Mouse (Mus musculus) heart, embryonic 11.5 days (tissue): ENCODE data around the gene Rpl18. TPM values are rescaled to one million over a fixed set of nuclear protein-coding genes. Genes with fewer than 3 reads are reported as not detected.
A peak's percentile ranks its signal among the peaks of the same experiment; 100 is the strongest.

ENCODE experiments used
- ATAC-seq: fragments of 200-750 bp; cut with Nextera tagmentation; replicated peaks from 2 replicates; pipeline ENCODE4 v1.8.0; 2017; ENCODE audit warnings: moderate library complexity; ENCODE audit not compliant: insufficient number of reproducible peaks, low FRiP score, low TSS enrichment
- H3K27ac ChIP-seq: fragments of 300-500 bp; sonication (generic); 2 replicates; pipeline ENCODE4 v1.5.1; 2014; ENCODE audit warnings: mild to moderate bottlenecking, low read depth, low read length
- H3K27me3 ChIP-seq: fragments of 300-500 bp; sonication (generic); 2 replicates; pipeline ENCODE4 v1.6.1; 2014; ENCODE audit warnings: mild to moderate bottlenecking, low read length, mixed read lengths; ENCODE audit not compliant: control insufficient read depth, insufficient read depth
- H3K36me3 ChIP-seq: fragments of 300-500 bp; sonication (generic); 2 replicates; pipeline ENCODE4 v1.6.1; 2014; ENCODE audit warnings: mild to moderate bottlenecking, low read length, moderate library complexity, mixed read lengths; ENCODE audit not compliant: control insufficient read depth, insufficient read depth
- H3K4me1 ChIP-seq: fragments of 300-500 bp; sonication (generic); 2 replicates; pipeline ENCODE4 v1.6.1; 2014; ENCODE audit warnings: low read length; ENCODE audit not compliant: control insufficient read depth, insufficient read depth
- H3K4me2 ChIP-seq: fragments of 300-500 bp; sonication (generic); 2 replicates; pipeline ENCODE4 v1.6.1; 2014; ENCODE audit warnings: mild to moderate bottlenecking, moderate library complexity
- H3K4me3 ChIP-seq: fragments of 300-500 bp; sonication (generic); 2 replicates; pipeline ENCODE4 v1.5.1; 2014; ENCODE audit warnings: low read depth, low read length
- H3K9ac ChIP-seq: fragments of 300-500 bp; sonication (generic); 2 replicates; pipeline ENCODE4 v1.6.1; 2014; ENCODE audit warnings: mild to moderate bottlenecking, low read depth, low read length, moderate library complexity
- H3K9me3 ChIP-seq: fragments of 300-500 bp; sonication (generic); replicated peaks from 2 replicates; pipeline ENCODE4 v1.6.1; 2016; ENCODE audit warnings: low read length; ENCODE audit not compliant: control insufficient read depth
- WGBS: fragments of 180-500 bp; shearing (Covaris S2); extraction: QIAGEN DNeasy Blood & Tissue Kit; methylation state at CpG from one replicate; pipeline ENCODE4 v1.1.7; 2014; ENCODE audit not compliant: insufficient replicate concordance; 5-methylcytosine and 5-hydroxymethylcytosine counted together
- polyA plus RNA-seq: library from polyadenylated mRNA; unstranded; fragments of >200 nt; fragmentation: Nextera tagmentation; extraction: Ambion mirVana; gene quantifications from 2 replicates; pipeline ENCODE4 v1.2.1, GENCODE M21; 2014

Rpl18 gene
- polyA plus RNA-seq, 1 experiment from 2014 or later = 836 TPM

DNA sequence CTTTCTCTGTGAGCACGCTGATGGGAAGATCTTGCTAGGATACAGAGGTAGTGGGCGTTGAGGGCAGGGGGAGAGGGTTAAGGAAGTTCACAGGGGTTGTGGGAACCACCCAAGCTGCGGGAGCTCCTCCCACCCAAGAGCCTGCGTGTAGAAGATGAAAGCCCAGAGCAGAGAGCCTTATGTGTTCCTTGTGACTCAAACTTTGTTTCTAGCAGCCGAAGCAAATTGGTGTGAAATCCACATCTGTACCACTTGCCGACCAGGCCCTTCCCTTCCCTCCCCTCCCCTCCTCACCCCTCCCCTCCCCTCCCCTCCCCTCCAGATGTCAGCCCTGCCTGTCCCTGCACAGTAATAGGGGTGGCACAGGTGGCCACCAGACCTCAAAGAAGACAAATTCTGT lies 20.2 kb upstream of the Rpl18 start:
- H3K27ac ChIP-seq = no peak overlapping the region
- no peak for ATAC-seq
- no peak overlapping the region for H3K4me2 ChIP-seq
- WGBS = 33% methylated on average over 6 of the region's 6 CpGs
- no peak overlapping the region for H3K4me3 ChIP-seq
- no peaks in the 10 kb centered on the region for H3K36me3 ChIP-seq
- no peak overlapping the region for H3K9ac ChIP-seq
- no peaks in the 10 kb centered on the region for H3K9me3 ChIP-seq
- H3K27me3 ChIP-seq = peaks cover 23% of the 10 kb centered on the region
- peaks cover 10% of the 10 kb centered on the region for H3K4me1 ChIP-seq

DNA sequence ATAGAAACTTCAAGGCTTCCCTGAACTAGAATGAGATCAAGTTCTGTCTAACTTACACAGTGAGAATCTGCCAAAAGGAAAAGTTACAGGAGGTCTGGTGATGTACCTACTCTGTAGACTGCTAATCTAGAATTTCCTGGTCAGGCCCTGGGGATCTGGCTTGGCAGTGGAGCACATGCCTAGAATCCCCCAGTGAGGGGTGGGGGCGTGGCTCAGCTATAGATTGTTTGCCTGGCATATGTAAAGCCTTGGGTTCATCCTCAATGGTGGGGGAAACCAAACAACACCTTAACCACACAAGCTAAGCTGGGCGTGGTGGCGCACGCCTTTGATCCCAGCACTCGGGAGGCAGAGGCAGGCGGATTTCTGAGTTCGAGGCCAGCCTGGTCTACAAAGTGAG lies 17.4 kb upstream of the Rpl18 start:
- WGBS = 73% methylated on average over 7 of the region's 7 CpGs

DNA sequence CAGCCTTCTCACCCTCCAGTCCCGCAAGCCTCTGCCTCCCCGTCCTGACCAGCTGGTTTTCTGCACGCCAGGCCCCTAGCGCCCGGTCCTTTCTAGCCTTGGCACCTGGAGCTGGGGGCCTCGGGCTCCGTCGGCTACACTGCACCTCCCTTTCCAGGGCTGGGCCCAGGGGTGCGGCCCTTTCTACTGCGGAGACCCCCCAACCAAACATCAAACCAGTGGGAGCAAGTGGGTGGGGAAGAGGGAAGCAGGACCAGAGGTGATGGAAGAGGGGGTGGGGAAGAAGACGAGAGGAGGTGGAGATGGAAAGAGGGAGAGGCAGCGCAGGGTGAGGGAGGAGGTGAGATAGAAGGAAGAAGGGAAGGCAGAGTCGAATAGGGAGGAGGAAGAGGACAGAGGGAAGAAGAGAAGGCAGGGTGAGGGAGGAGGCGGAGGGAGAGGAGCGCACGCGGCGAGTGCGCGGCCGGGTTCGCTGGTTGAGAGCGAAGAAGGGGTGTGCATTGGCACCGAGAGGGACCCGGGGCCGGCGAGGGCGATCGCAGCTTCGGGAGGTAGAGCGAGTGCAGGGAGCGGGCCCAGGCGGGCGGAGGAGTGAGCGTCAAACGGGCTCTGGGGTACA lies 15.6 kb upstream of the Rpl18 start, which contains the start of gene Car11:
Gene Car11 (plus strand): TSS at position 321 of the 619 bp plus-strand sequence.
- H3K4me2 ChIP-seq = peak within 1 kb of the TSS; percentile 84
- H3K27me3 ChIP-seq = peaks cover 29% of the 10 kb centered on the region
- no peaks in the 10 kb centered on the region for H3K9me3 ChIP-seq
- peaks cover 18% of the 10 kb centered on the region for H3K4me1 ChIP-seq
- no peak for ATAC-seq
- H3K4me3 ChIP-seq = peak within 1 kb of the TSS; percentile 46
- 2% methylated on average over 36 of the region's 36 CpGs for WGBS
- peak within 1 kb of the TSS; percentile 54 for H3K9ac ChIP-seq
- no peak within 1 kb of the TSS for H3K27ac ChIP-seq
- no peaks in the 10 kb centered on the region for H3K36me3 ChIP-seq

More for the DNA sequence above, 17.4 kb upstream of the Rpl18 start:
- no peaks in the 10 kb centered on the region for H3K9me3 ChIP-seq
- ATAC-seq = no peak
- H3K4me1 ChIP-seq = peaks cover 9% of the 10 kb centered on the region
- no peak overlapping the region for H3K4me2 ChIP-seq
- no peak overlapping the region for H3K27ac ChIP-seq
- H3K27me3 ChIP-seq = peaks cover 29% of the 10 kb centered on the region
- H3K9ac ChIP-seq = no peak overlapping the region
- H3K36me3 ChIP-seq = no peaks in the 10 kb centered on the region
- no peak overlapping the region for H3K4me3 ChIP-seq

DNA sequence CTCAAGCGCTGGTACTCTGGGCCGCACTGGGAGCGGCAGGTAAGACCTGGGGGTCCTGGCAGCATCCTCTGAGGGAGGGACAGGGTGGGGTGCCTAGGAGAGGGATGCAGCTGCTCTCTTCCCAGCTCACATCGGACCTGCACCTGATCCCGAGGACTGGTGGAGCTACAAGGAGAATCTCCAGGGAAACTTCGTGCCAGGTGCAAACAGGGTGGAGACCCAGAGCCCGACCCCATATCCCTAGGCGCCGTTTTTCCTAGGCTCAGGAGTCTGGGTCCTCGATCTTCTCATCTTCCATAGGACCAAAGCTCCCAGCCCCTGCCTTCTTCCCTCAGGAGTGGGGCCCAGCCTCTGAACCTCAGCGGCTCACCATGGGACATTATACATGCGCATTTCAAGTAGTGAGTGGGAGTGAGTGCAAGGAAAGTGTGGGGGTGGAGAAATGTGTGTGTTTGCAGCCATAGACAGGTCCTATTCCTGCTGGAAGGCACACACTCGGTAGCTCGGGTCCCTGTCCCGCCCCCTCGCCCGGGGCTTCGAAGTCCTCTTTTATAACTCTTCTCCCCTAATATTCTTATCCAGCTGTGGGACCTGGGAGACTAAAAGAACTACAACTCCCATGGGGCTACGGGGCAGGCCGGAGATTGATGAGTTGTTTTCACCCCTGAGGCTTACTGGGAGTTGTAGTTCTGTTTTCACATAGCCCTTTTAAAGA lies 14.8 kb upstream of the Rpl18 start:
- Histone ChIP-seq H3K27ac (no peak overlapping the region), H3K9ac (peak overlapping the region; percentile 54)

DNA sequence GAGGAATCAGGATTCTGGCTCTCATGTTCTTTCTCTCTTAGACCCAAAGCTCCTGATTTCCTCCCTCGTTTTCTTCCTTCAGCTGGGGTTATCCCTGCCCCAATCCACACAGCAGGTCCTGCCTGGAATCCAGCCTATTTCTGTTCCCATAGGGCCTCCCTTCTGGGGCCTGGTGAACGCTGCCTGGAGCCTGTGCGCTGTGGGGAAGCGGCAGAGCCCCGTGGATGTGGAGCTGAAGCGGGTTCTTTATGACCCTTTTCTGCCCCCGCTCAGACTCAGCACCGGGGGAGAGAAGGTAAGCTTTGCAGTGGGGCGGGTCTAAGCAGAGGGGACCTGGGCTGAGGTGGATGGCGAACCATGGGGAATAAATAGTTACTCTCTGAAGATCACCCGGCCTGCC lies 14.2 kb upstream of the Rpl18 start:
- H3K4me3 ChIP-seq = 0 out of 2 replicates have a peak overlapping the region, but pooled peaks have one; percentile 11
- peak overlapping the region; percentile 84 for H3K4me2 ChIP-seq
- H3K9ac ChIP-seq = no peak overlapping the region
- WGBS = 29% methylated on average over 11 of the region's 11 CpGs
- peaks cover 22% of the 10 kb centered on the region for H3K4me1 ChIP-seq
- H3K36me3 ChIP-seq = no peaks in the 10 kb centered on the region
- H3K9me3 ChIP-seq = no peaks in the 10 kb centered on the region
- ATAC-seq = no peak
- 0 out of 2 replicates have a peak overlapping the region, but pooled peaks have one; percentile 13 for H3K27ac ChIP-seq
- peaks cover 29% of the 10 kb centered on the region for H3K27me3 ChIP-seq

More for the DNA sequence above, 14.8 kb upstream of the Rpl18 start:
- peaks cover 18% of the 10 kb centered on the region for H3K4me1 ChIP-seq
- under 1% methylated on average over 20 of the region's 20 CpGs for WGBS
- H3K4me3 ChIP-seq = peak overlapping the region; percentile 46
- H3K9me3 ChIP-seq = no peaks in the 10 kb centered on the region
- peaks cover 29% of the 10 kb centered on the region for H3K27me3 ChIP-seq
- H3K36me3 ChIP-seq = no peaks in the 10 kb centered on the region
- peak overlapping the region; percentile 84 for H3K4me2 ChIP-seq
- ATAC-seq = no peak

DNA sequence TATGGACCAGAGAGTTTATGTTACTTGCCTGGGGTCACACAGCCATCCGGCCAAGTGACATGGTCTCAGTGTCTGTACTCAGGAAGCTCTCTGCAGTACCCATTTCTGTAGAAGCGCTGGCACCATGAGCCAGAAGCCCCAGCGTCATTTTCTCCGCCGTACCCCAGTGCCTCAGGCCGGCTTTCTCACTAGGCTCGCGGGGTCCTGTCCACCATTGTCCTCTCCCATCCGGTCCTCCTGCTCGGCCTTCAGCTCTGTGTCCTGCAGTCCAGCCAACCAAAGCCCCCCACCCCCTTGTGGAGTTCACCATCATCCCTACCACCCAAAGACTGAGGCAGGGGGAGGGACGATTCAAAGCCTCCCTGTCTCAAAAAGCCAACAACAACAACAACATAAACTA lies 13.7 kb upstream of the Rpl18 start:
- Histone ChIP-seq H3K4me1 (peaks cover 24% of the 10 kb centered on the region), H3K9me3 (no peaks in the 10 kb centered on the region), H3K27ac (no peak overlapping the region), H3K36me3 (no peaks in the 10 kb centered on the region), H3K4me3 (no peak overlapping the region), H3K4me2 (peak overlapping the region; percentile 84), H3K27me3 (peaks cover 29% of the 10 kb centered on the region), H3K9ac (no peak overlapping the region)
- no peak for ATAC-seq
- 80% methylated on average over 11 of the region's 11 CpGs for WGBS

DNA sequence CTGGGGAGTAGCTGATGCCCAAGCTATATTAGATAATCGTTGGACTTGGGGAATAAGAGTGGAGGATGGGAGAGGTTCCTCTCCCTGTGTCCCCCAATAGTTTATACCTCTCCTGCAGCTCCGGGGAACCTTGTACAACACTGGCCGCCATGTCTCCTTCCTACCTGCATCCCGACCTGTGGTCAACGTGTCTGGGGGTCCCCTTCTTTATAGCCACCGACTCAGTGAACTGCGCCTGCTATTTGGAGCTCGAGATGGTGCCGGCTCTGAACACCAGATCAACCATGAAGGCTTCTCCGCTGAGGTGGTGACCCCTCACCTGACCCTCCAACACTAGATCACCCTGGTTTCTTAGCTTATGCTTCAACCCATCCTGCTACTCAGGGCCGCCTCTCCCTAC lies 12.9 kb upstream of the Rpl18 start:
- Histone ChIP-seq H3K27ac (no peak overlapping the region), H3K27me3 (peaks cover 29% of the 10 kb centered on the region), H3K9ac (no peak overlapping the region), H3K4me3 (no peak overlapping the region), H3K4me2 (no peak overlapping the region), H3K36me3 (no peaks in the 10 kb centered on the region), H3K4me1 (peaks cover 27% of the 10 kb centered on the region), H3K9me3 (no peaks in the 10 kb centered on the region)
- WGBS = 88% methylated on average over 11 of the region's 11 CpGs
- ATAC-seq = no peak

DNA sequence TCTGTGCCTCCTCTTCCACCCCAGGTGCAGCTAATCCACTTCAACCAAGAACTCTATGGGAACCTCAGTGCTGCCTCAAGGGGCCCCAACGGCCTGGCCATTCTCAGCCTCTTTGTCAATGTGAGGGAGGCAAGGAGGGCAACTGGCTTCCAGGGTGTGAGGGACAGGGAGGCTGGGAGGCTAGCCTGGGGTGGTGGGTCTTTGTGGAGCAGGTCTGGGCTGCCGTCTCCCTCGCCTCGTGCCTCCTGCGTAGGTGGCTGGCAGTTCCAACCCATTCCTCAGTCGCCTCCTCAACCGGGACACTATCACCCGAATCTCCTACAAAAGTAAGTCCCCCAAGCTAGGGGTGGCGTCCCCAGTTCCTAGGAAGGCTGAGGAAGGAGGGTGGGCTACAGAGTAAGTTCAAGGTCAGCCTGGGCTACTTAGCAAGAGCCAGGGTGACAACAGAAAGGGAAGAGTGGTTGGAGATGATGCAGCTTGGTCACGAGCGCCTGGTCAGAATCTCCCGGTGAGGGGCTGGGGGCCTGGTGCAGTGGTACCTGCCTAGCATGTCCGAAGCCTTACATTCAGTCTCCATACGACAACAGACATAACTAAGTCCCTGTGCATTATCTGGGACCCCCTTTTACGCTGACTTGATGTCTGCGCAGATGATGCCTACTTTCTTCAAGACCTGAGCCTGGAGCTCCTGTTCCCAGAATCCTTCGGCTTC lies 12.3 kb upstream of the Rpl18 start:
- Histone ChIP-seq H3K27me3 (peaks cover 27% of the 10 kb centered on the region), H3K36me3 (no peaks in the 10 kb centered on the region), H3K9ac (no peak overlapping the region), H3K4me3 (no peak overlapping the region), H3K4me1 (peaks cover 33% of the 10 kb centered on the region), H3K9me3 (no peaks in the 10 kb centered on the region), H3K27ac (no peak overlapping the region), H3K4me2 (no peak overlapping the region; the same call in 1 of the 2 replicates)
- no peak for ATAC-seq
- WGBS = 83% methylated on average over 17 of the region's 17 CpGs
